Mouse (Mus musculus) kidney, adult 2 months (tissue): ENCODE results near the gene Fmn2.

Experiments
- CTCF ChIP-seq: fragments of 200-500 bp; conservative IDR thresholded peaks from 2 replicates; pipeline ENCODE4 v1.5.1; 2011; ENCODE audit warnings: low read depth, mild to moderate bottlenecking, control low read depth, low read length, moderate library complexity, mixed read lengths; ENCODE audit not compliant: insufficient read depth, insufficient read length
- POLR2A ChIP-seq: fragments of 200-500 bp; IDR thresholded peaks from one replicate; pipeline ENCODE4 v1.6.1; 2011; ENCODE audit warnings: low read depth, low read length, control low read depth

- TF ChIP-seq CTCF (no peak), POLR2A (no peak)
These were observed 139.3 kb downstream of the Fmn2 start for GRCm38 (mm10) chr1:174640901-174641300.
